Mouse (Mus musculus) ES-Bruce4 (cell line): ENCODE measurements around the gene Cox5a.

Experiments used
- CTCF ChIP-seq: IDR thresholded peaks from one replicate; pipeline ENCODE4 v1.8.1; 2011; ENCODE audit warnings: low read depth, low read length
- EP300 ChIP-seq: IDR thresholded peaks from 2 replicates; pipeline ENCODE4 v1.6.1; 2011; ENCODE audit warnings: low read depth, low read length; ENCODE audit not compliant: insufficient read depth
- POLR2A ChIP-seq: IDR thresholded peaks from one replicate; pipeline ENCODE4 v1.8.1; 2011; ENCODE audit warnings: low read length; ENCODE audit not compliant: insufficient read depth

GRCm38 (mm10) chr9:57520375-57521055, 559 bp upstream of the Cox5a start:
- no peak for TF ChIP-seq CTCF
- TF ChIP-seq EP300: no peak
- no peak for TF ChIP-seq POLR2A
